Mouse (Mus musculus) forebrain, embryonic 16.5 days (tissue): ENCODE results near the gene Ppil3. TPM values are rescaled to one million over a fixed set of nuclear protein-coding genes. Genes with fewer than 3 reads are reported as not detected.

Experiments used
- ATAC-seq: fragments of 200-750 bp; cut with Nextera tagmentation; 2 replicates; pipeline ENCODE4 v1.8.0; 2017; ENCODE audit warnings: mild to moderate bottlenecking, moderate library complexity
- H3K27ac ChIP-seq: fragments of 300-500 bp; sonication (generic); 2 replicates; pipeline ENCODE4 v1.5.1; 2014; ENCODE audit warnings: low read length, control low read depth
- H3K27me3 ChIP-seq: fragments of 300-500 bp; sonication (generic); replicated peaks from 2 replicates; pipeline ENCODE4 v1.6.1; 2014; ENCODE audit warnings: low read length; ENCODE audit not compliant: control insufficient read depth, insufficient read depth
- H3K36me3 ChIP-seq: fragments of 300-500 bp; sonication (generic); 2 replicates; pipeline ENCODE4 v1.6.1; 2014; ENCODE audit not compliant: control insufficient read depth, insufficient read depth
- H3K4me1 ChIP-seq: fragments of 300-500 bp; sonication (generic); replicated peaks from 2 replicates; pipeline ENCODE4 v1.6.1; 2014; ENCODE audit warnings: low read length; ENCODE audit not compliant: control insufficient read depth, insufficient read depth
- H3K4me2 ChIP-seq: fragments of 300-500 bp; sonication (generic); 2 replicates; pipeline ENCODE4 v1.6.1; 2014; ENCODE audit warnings: mild to moderate bottlenecking, low read length, control low read depth
- H3K4me3 ChIP-seq: fragments of 300-500 bp; sonication (generic); replicated peaks from 2 replicates; pipeline ENCODE4 v1.5.1; 2014; ENCODE audit warnings: mild to moderate bottlenecking, low read length, control low read depth
- H3K9ac ChIP-seq: fragments of 300-500 bp; sonication (generic); replicated peaks from 2 replicates; pipeline ENCODE4 v1.6.1; 2014; ENCODE audit warnings: low read depth, low read length, control low read depth
- H3K9me3 ChIP-seq: fragments of 300-500 bp; sonication (generic); 2 replicates; pipeline ENCODE4 v1.6.1; 2016; ENCODE audit warnings: low read length; ENCODE audit not compliant: control insufficient read depth
- WGBS: fragments of 180-500 bp; shearing (Covaris S2); extraction: QIAGEN DNeasy Blood & Tissue Kit; methylation state at CpG from one replicate; pipeline ENCODE4 v1.1.7; 2014; 5-methylcytosine and 5-hydroxymethylcytosine counted together
- polyA plus RNA-seq: library from polyadenylated mRNA; unstranded; fragments of >200 nt; fragmentation: Nextera tagmentation; extraction: Ambion mirVana; gene quantifications from 2 replicates; pipeline ENCODE4 v1.2.1, GENCODE M21; 2015

The Ppil3 gene
- 54.1 and 61.4 TPM in 2 replicates for polyA plus RNA-seq

- peaks cover 18% of the 10 kb centered on the region for H3K4me1 ChIP-seq
- ATAC-seq, result peak; percentile 98
- H3K27me3 ChIP-seq, result no peaks in the 10 kb centered on the region
- peak within 1 kb of the TSS; percentile 78 for H3K9ac ChIP-seq
- H3K36me3 ChIP-seq, result peaks cover 4% of the 10 kb centered on the region; the same call in 1 of the 2 replicates
- peak within 1 kb of the TSS; percentile 61 for H3K4me2 ChIP-seq
- peak within 1 kb of the TSS; percentile 55 for H3K4me3 ChIP-seq
- WGBS, result under 1% methylated on average over 33 of the region's 33 CpGs
- H3K27ac ChIP-seq, result peak within 1 kb of the TSS; percentile 92
- H3K9me3 ChIP-seq, result no peaks in the 10 kb centered on the region
Observed at GRCm38 (mm10) chr1:58445143-58445722, at the start of gene Ppil3, which contains the start of gene Nif3l1. TSS of gene Ppil3 (minus strand) at chr1:58445486. TSS of gene Nif3l1 (plus strand) at chr1:58445151.

GRCm38 (mm10) chr1:58482647-58483046 is 37.4 kb upstream of the Ppil3 start:
- Histone ChIP-seq H3K27ac (no peak overlapping the region), H3K9me3 (no peaks in the 10 kb centered on the region), H3K9ac (no peak overlapping the region), H3K4me2 (no peak overlapping the region), H3K4me1 (no peaks in the 10 kb centered on the region), H3K36me3 (peaks cover 34% of the 10 kb centered on the region), H3K4me3 (no peak overlapping the region), H3K27me3 (no peaks in the 10 kb centered on the region)
- WGBS, result 95% methylated on average over 4 of the region's 4 CpGs
- ATAC-seq, result no peak

- H3K9me3 ChIP-seq, result no peaks in the 10 kb centered on the region
- peaks cover 42% of the 10 kb centered on the region for H3K36me3 ChIP-seq
- no peaks in the 10 kb centered on the region for H3K27me3 ChIP-seq
- no peak overlapping the region for H3K4me2 ChIP-seq
- WGBS, result 96% methylated on average over 8 of the region's 8 CpGs
- H3K4me1 ChIP-seq, result no peaks in the 10 kb centered on the region
- ATAC-seq, result no peak
- no peak overlapping the region for H3K27ac ChIP-seq
- H3K9ac ChIP-seq, result no peak overlapping the region
- H3K4me3 ChIP-seq, result no peak overlapping the region
Observed at GRCm38 (mm10) chr1:58475662-58476061, 30.4 kb upstream of the Ppil3 start.

- no peaks in the 10 kb centered on the region for H3K27me3 ChIP-seq
- peaks cover 28% of the 10 kb centered on the region for H3K36me3 ChIP-seq
- H3K9me3 ChIP-seq, result no peaks in the 10 kb centered on the region
- no peaks in the 10 kb centered on the region for H3K4me1 ChIP-seq
- no peak overlapping the region for H3K4me2 ChIP-seq
- no peak overlapping the region for H3K9ac ChIP-seq
- no peak overlapping the region for H3K27ac ChIP-seq
- WGBS, result 85% methylated on average over 4 of the region's 4 CpGs
- no peak for ATAC-seq
- no peak overlapping the region for H3K4me3 ChIP-seq
Observed at GRCm38 (mm10) chr1:58465561-58465960, 20.3 kb upstream of the Ppil3 start.

- Histone ChIP-seq H3K9ac (no peak overlapping the region), H3K4me3 (no peak overlapping the region), H3K27me3 (no peaks in the 10 kb centered on the region), H3K4me2 (no peak overlapping the region), H3K27ac (no peak overlapping the region), H3K4me1 (no peaks in the 10 kb centered on the region), H3K9me3 (no peaks in the 10 kb centered on the region), H3K36me3 (peaks cover 29% of the 10 kb centered on the region)
- ATAC-seq, result no peak
- 94% methylated on average over 4 of the region's 4 CpGs for WGBS
Observed at GRCm38 (mm10) chr1:58465042-58465441, 19.8 kb upstream of the Ppil3 start.

DNA sequence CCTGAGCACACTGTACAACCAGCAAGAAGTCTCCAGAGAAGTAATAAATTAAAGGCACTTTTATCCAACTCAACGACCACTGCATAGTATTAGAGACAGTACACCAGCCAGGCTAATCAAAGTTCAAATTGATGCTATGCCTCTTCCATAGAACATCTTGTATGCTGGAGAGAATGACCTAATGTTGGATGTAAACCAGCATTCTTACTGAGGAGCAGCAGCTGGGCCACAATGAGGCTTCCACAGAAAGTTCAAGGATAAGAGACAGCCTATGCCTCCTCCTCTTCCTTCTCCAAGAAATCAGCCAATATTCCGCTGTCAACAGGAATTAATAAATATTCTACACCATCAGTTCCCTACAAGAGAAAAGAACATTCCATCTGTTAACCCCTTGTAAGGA is 18.6 kb upstream of the Ppil3 start:
- Histone ChIP-seq H3K9ac (no peak overlapping the region), H3K27ac (no peak overlapping the region), H3K4me1 (no peaks in the 10 kb centered on the region), H3K4me2 (no peak overlapping the region), H3K27me3 (no peaks in the 10 kb centered on the region), H3K9me3 (no peaks in the 10 kb centered on the region), H3K4me3 (no peak overlapping the region), H3K36me3 (peaks cover 28% of the 10 kb centered on the region)
- WGBS, result 84% methylated on average over 2 of the region's 2 CpGs
- ATAC-seq, result no peak

- H3K27ac ChIP-seq, result no peak overlapping the region
- H3K27me3 ChIP-seq, result no peaks in the 10 kb centered on the region
- 97% methylated on average over 3 of the region's 3 CpGs for WGBS
- no peak overlapping the region for H3K4me3 ChIP-seq
- no peaks in the 10 kb centered on the region for H3K9me3 ChIP-seq
- no peak for ATAC-seq
- peaks cover 37% of the 10 kb centered on the region for H3K36me3 ChIP-seq
- no peaks in the 10 kb centered on the region for H3K4me1 ChIP-seq
- H3K4me2 ChIP-seq, result no peak overlapping the region
- no peak overlapping the region for H3K9ac ChIP-seq
Observed at GRCm38 (mm10) chr1:58460566-58460965, 15.3 kb upstream of the Ppil3 start.

DNA sequence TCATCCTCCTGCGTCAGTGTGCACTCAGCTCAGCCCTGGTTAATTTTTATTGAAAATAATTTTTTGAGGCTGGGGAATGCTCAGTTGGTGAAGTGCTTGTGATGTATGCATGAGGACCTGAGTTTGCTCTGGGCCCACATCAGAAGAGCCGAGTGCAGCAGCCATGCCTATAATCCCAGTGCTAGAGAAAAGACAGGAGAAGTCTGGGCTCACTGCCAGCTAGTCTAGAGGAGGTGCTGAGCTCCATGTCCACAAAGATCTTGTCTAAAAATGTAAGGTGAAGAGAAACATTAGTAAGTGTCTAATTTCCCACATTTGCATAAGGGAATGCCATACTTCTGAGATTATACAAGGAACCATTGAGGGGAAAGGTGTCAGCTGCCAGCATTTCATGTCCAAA is 13.6 kb upstream of the Ppil3 start:
- WGBS, result 59% methylated on average over 2 of the region's 2 CpGs
- Histone ChIP-seq H3K9ac (no peak overlapping the region), H3K4me2 (no peak overlapping the region), H3K36me3 (peaks cover 43% of the 10 kb centered on the region), H3K27ac (no peak overlapping the region), H3K9me3 (no peaks in the 10 kb centered on the region), H3K27me3 (no peaks in the 10 kb centered on the region), H3K4me1 (no peaks in the 10 kb centered on the region), H3K4me3 (no peak overlapping the region)
- no peak for ATAC-seq

- Histone ChIP-seq H3K4me1 (no peaks in the 10 kb centered on the region), H3K9me3 (no peaks in the 10 kb centered on the region), H3K27me3 (no peaks in the 10 kb centered on the region), H3K36me3 (peaks cover 43% of the 10 kb centered on the region), H3K27ac (no peak overlapping the region), H3K4me3 (no peak overlapping the region), H3K4me2 (no peak overlapping the region), H3K9ac (no peak overlapping the region)
- 91% methylated on average over 5 of the region's 5 CpGs for WGBS
- no peak for ATAC-seq
Observed at GRCm38 (mm10) chr1:58458175-58458574, 12.9 kb upstream of the Ppil3 start.

DNA sequence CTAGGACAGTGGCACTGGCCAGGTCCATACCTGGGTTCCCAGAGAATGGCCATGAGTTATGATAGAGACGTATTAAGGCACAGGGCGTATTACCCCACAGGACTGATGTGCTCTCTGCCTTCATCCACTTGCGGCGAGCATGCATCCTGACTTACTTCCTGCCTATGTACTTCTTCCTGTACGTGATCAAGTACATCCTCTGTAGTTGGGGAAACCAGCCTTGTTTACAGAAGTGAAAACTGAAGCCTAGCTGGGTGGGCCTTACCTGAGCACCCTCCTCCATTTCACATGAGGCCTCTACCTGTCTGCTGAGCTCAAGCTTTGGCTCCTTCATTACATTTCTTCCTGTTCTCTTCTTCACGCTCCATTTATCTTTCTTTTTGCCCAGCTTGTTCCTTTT is 9.0 kb upstream of the Ppil3 start:
- 93% methylated on average over 6 of the region's 6 CpGs for WGBS
- no peak overlapping the region for H3K4me2 ChIP-seq
- no peak for ATAC-seq
- no peaks in the 10 kb centered on the region for H3K27me3 ChIP-seq
- H3K9ac ChIP-seq, result no peak overlapping the region
- no peaks in the 10 kb centered on the region for H3K9me3 ChIP-seq
- no peak overlapping the region for H3K4me3 ChIP-seq
- H3K36me3 ChIP-seq, result peaks cover 29% of the 10 kb centered on the region
- H3K27ac ChIP-seq, result no peak overlapping the region
- H3K4me1 ChIP-seq, result no peaks in the 10 kb centered on the region
